Mouse (Mus musculus) testis, adult 2 months (tissue): ENCODE measurements at regions not wholly inside any gene's neighbourhood (a gene's known extent, or its start where the extent isn't known, plus 50 kb on each side); places are given as distances from the start of the nearest gene placed in this dataset.
A peak's percentile ranks its signal among the peaks of the same experiment; 100 is the strongest.

Experiments used
- CTCF ChIP-seq: fragments of 200-500 bp; IDR thresholded peaks from 2 replicates; pipeline ENCODE4 v1.5.1; 2012; ENCODE audit warnings: low read depth, mild to moderate bottlenecking, inconsistent platforms, low read length, moderate library complexity; ENCODE audit not compliant: control insufficient read depth, insufficient read depth, insufficient replicate concordance
- POLR2A ChIP-seq: fragments of 200-500 bp; IDR thresholded peaks from 2 replicates; pipeline ENCODE4 v1.6.1; 2012; ENCODE audit warnings: low read depth, mild to moderate bottlenecking, inconsistent platforms, low read length, moderate library complexity; ENCODE audit not compliant: control insufficient read depth

- TF ChIP-seq CTCF (peak; percentile 34; the same call in 1 of the 2 replicates), POLR2A (no peak)
Measured at GRCm38 (mm10) chr13:3360503-3361490, 177.1 kb upstream of the Gdi2 start.
